Mouse (Mus musculus) common myeloid progenitor, adult 5-6 weeks (primary cell): Measurements from ENCODE around the gene Hmgcs1. TPM values are rescaled to one million over a fixed set of nuclear protein-coding genes. Genes with fewer than 3 reads are reported as not detected.
"Not testable (repeated sequence)": the region's sequence is repeated elsewhere in the genome, so short reads cannot be mapped to it uniquely, and the experiment has no call there.

Experiments used
- ATAC-seq: replicated peaks from 2 replicates; pipeline ENCODE4 v1.8.0; 2016; ENCODE audit warnings: low read depth, mild to moderate bottlenecking, moderate TSS enrichment, inconsistent platforms; ENCODE audit not compliant: poor library complexity, severe bottlenecking
- total RNA-seq: library from RNA; stranded (forward); fragments of 200-1000, 187-1606 nt; gene quantifications from 2 replicates; pipeline ENCODE4 v1.2.3, GENCODE M21; 2017

Gene Hmgcs1
- 32.2 and 34.3 TPM in 2 replicates for total RNA-seq

GRCm38 (mm10) chr13:119690039-119690728 is at the start of gene Hmgcs1:
Gene Hmgcs1 (plus strand): TSS chr13:119690379.
- peak; percentile 98 for ATAC-seq

- peak; percentile 79 for ATAC-seq
Measured at GRCm38 (mm10) chr13:119640504-119640903, 49.7 kb upstream of the Hmgcs1 start.

- ATAC-seq: no peak
Measured at GRCm38 (mm10) chr13:119641145-119641544, 49.0 kb upstream of the Hmgcs1 start.

GRCm38 (mm10) chr13:119644769-119645168 is 45.4 kb upstream of the Hmgcs1 start:
- ATAC-seq: no peak

- ATAC-seq: no peak
Measured at GRCm38 (mm10) chr13:119646511-119646910, 43.7 kb upstream of the Hmgcs1 start.

- ATAC-seq: no peak
Measured at GRCm38 (mm10) chr13:119648891-119649698, 41.1 kb upstream of the Hmgcs1 start.

GRCm38 (mm10) chr13:119649699-119650046 is 40.5 kb upstream of the Hmgcs1 start:
- ATAC-seq: no peak

GRCm38 (mm10) chr13:119654734-119655133 is 35.4 kb upstream of the Hmgcs1 start:
- ATAC-seq: no peak

- no peak for ATAC-seq
Measured at GRCm38 (mm10) chr13:119656246-119656645, 33.9 kb upstream of the Hmgcs1 start.

GRCm38 (mm10) chr13:119656846-119657416 is 33.2 kb upstream of the Hmgcs1 start:
- ATAC-seq: no peak

GRCm38 (mm10) chr13:119661420-119661819 is 28.8 kb upstream of the Hmgcs1 start:
- ATAC-seq: not testable (repeated sequence)

GRCm38 (mm10) chr13:119678794-119679193 is 11.4 kb upstream of the Hmgcs1 start:
- ATAC-seq: no peak

GRCm38 (mm10) chr13:119679721-119680120 is 10.5 kb upstream of the Hmgcs1 start:
- no peak for ATAC-seq

GRCm38 (mm10) chr13:119681161-119681560 is 9.0 kb upstream of the Hmgcs1 start:
- no peak for ATAC-seq

GRCm38 (mm10) chr13:119684416-119685177 is 5.6 kb upstream of the Hmgcs1 start:
- ATAC-seq: no peak

GRCm38 (mm10) chr13:119689709-119690038 is 505 bp upstream of the Hmgcs1 start:
- no peak for ATAC-seq

GRCm38 (mm10) chr13:119690876-119691620 is 869 bp downstream of the Hmgcs1 start:
- ATAC-seq: peak; percentile 6; the same call in 1 of the 2 replicates

- not testable (repeated sequence) for ATAC-seq
Measured at GRCm38 (mm10) chr13:119691958-119692357, 1.8 kb downstream of the Hmgcs1 start.

GRCm38 (mm10) chr13:119695676-119696075 is 5.5 kb downstream of the Hmgcs1 start:
- ATAC-seq: no peak

GRCm38 (mm10) chr13:119696496-119696895 is 6.3 kb downstream of the Hmgcs1 start:
- no peak for ATAC-seq
